ENCODE assay signal across 11 mouse cellular contexts in the genomic region with DNA sequence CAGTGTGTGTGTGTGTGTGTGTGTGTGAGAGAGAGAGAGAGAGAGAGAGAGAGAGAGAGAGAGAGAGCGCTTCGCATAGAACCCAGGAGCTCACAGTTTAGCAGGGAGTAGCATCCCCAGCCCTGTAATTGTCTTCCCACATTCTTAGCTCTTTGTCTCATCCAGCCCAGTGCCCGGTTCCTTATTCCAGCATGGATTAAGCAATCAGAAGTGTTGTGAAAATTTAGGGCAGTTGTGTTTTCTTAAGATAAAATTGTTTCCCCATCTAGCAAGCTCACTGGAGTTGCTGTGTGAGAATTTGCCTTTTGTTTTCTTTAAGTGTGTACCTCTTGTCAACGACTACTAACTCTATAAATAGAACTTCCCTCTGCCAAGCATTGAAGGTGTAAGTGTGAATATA. TPM values are rescaled to one million over a fixed set of nuclear protein-coding genes. Genes with fewer than 3 reads are reported as not detected.
DNase-seq lines count a peak whose midpoint lies in the region; ATAC-seq and TF ChIP-seq lines count a peak whose summit lies in the region.
"Had no signal": no experiment of that assay in that cellular context is flagged by ENCODE, and none has a peak within 500 bp of the region (broad histone marks: within the 10 kb centered on the region; RNA-seq: fewer than 3 reads in every experiment).

No protein-coding gene starts in this region.

- no peak overlapping the region for H3K9ac ChIP-seq in hindbrain, embryonic 15.5 days
- H3K9ac ChIP-seq in hindbrain, embryonic 14.5 days = no peak overlapping the region
- H3K9ac ChIP-seq: liver, embryonic 12.5 days had no signal

- peak; percentile 9 for DNase-seq in embryo, embryonic 11 days
- no peak for DNase-seq in embryo, embryonic 9.5 days (ENCODE audit: extremely low spot score)
- no peak for DNase-seq in hindbrain, embryonic 14.5 days (ENCODE audit: low spot score)
- DNase-seq in thymus, adult 2 months = no peak
- DNase-seq in thymus, postnatal 4 days = no peak
- DNase-seq in ovary, adult 18-20 months (ENCODE audit: low spot score) = no peak
- no peak for DNase-seq in retina, postnatal 1 day
- DNase-seq: adrenal gland, postnatal 14 days; cerebellum, adult 8-10 months had no signal

- no peak overlapping the region for H3K27ac ChIP-seq in hindbrain, embryonic 15.5 days (replicated peaks)
- no peak overlapping the region for H3K27ac ChIP-seq in hindbrain, embryonic 14.5 days
- peak overlapping the region; percentile 85 for H3K27ac ChIP-seq in thymus, adult 2 months (ENCODE audit: control insufficient read depth, insufficient read depth, low read length)
- H3K27ac ChIP-seq: liver, embryonic 12.5 days had no signal

- peaks cover 15% of the 10 kb centered on the region; the same call in 1 of the 2 replicates for H3K27me3 ChIP-seq in hindbrain, embryonic 15.5 days
- H3K27me3 ChIP-seq in hindbrain, embryonic 14.5 days (ENCODE audit: control insufficient read depth, insufficient read depth, low read length) = 0 out of 2 replicates have a peak, but pooled peaks cover 14% of the 10 kb centered on the region
- H3K27me3 ChIP-seq in thymus, adult 2 months (ENCODE audit: control insufficient read depth, insufficient read depth, low read length) = no peaks in the 10 kb centered on the region

- H3K36me3 ChIP-seq in hindbrain, embryonic 15.5 days = peaks cover 6% of the 10 kb centered on the region; the same call in 1 of the 2 replicates
- peaks cover 5% of the 10 kb centered on the region; the same call in 1 of the 2 replicates for H3K36me3 ChIP-seq in hindbrain, embryonic 14.5 days (replicated peaks; ENCODE audit: control insufficient read depth, insufficient read depth)
- no peaks in the 10 kb centered on the region for H3K36me3 ChIP-seq in thymus, adult 2 months (ENCODE audit: control insufficient read depth, insufficient read depth, low read length)
- H3K36me3 ChIP-seq: liver, embryonic 12.5 days had no signal

- TF ChIP-seq CTCF in thymus, adult 2 months (IDR thresholded peaks at IDR 0.05; ENCODE audit: borderline replicate concordance, control insufficient read depth, extremely low read depth, insufficient read depth, low read length, poor library complexity) = no peak

- H3K4me3 ChIP-seq in hindbrain, embryonic 15.5 days = no peak overlapping the region
- no peak overlapping the region for H3K4me3 ChIP-seq in hindbrain, embryonic 14.5 days (replicated peaks; ENCODE audit: low read length)
- H3K4me3 ChIP-seq in thymus, adult 2 months (ENCODE audit: control insufficient read depth, insufficient read depth, low read length) = no peak overlapping the region

- WGBS in hindbrain, embryonic 15.5 days = 28% methylated on average over 4 of the region's 4 CpGs
- 25% methylated on average over 4 of the region's 4 CpGs for WGBS in hindbrain, embryonic 14.5 days
- WGBS in thymus, adult 2 months = 65% methylated on average over 4 of the region's 4 CpGs

- H3K4me2 ChIP-seq in hindbrain, embryonic 15.5 days = peak overlapping the region; percentile 90
- H3K4me2 ChIP-seq in hindbrain, embryonic 14.5 days (replicated peaks) = no peak overlapping the region

- no peaks in the 10 kb centered on the region for H3K9me3 ChIP-seq in hindbrain, embryonic 15.5 days
- no peaks in the 10 kb centered on the region for H3K9me3 ChIP-seq in hindbrain, embryonic 14.5 days (ENCODE audit: control insufficient read depth, low read length)
- H3K9me3 ChIP-seq: liver, embryonic 12.5 days had no signal

- no peak for TF ChIP-seq POLR2A in thymus, adult 2 months (IDR thresholded peaks at IDR 0.05; ENCODE audit: control insufficient read depth, extremely low read depth, insufficient read depth, low read length, poor library complexity)

- ATAC-seq in hindbrain, embryonic 15.5 days (ENCODE audit: low FRiP score, low read depth) = no peak
- ATAC-seq in hindbrain, embryonic 14.5 days (ENCODE audit: low FRiP score) = no peak

- H3K4me1 ChIP-seq in hindbrain, embryonic 15.5 days (replicated peaks) = peaks cover 29% of the 10 kb centered on the region
- H3K4me1 ChIP-seq in hindbrain, embryonic 14.5 days (replicated peaks; ENCODE audit: control insufficient read depth, insufficient read depth, low read length) = peaks cover 18% of the 10 kb centered on the region
- peaks cover 53% of the 10 kb centered on the region for H3K4me1 ChIP-seq in thymus, adult 2 months (replicated peaks; ENCODE audit: control insufficient read depth, insufficient read depth, low read length)

RNA-seq across cellular contexts. Expression of a gene that starts 0.9 kb away (rescaled TPM):
- 477 and 483 TPM in 2 replicates for polyA plus RNA-seq in hindbrain, embryonic 15.5 days (2015; fragmentation: Nextera tagmentation; extraction: Ambion mirVana)
- polyA plus RNA-seq in hindbrain, embryonic 14.5 days (2014; fragmentation: Nextera tagmentation; extraction: Ambion mirVana) = 483 and 499 TPM in 2 replicates
- polyA plus RNA-seq in thymus, adult 2 months (2012; rRNA removed) = 394 and 525 TPM in 2 replicates

RNA-seq across cellular contexts. Expression of a gene that starts 35.8 kb away (rescaled TPM):
- polyA plus RNA-seq in hindbrain, embryonic 15.5 days (2015; fragmentation: Nextera tagmentation; extraction: Ambion mirVana) = not detected in 2 replicates
- 0.07 TPM in 1 of 2 replicates, not detected in the other for polyA plus RNA-seq in hindbrain, embryonic 14.5 days (2014; fragmentation: Nextera tagmentation; extraction: Ambion mirVana)
- 0.74 and 1.1 TPM in 2 replicates for polyA plus RNA-seq in thymus, adult 2 months (2012; rRNA removed)
